Mouse (Mus musculus) hindbrain, embryonic 16.5 days (tissue): ENCODE data around the gene Atg5. TPM values are rescaled to one million over a fixed set of nuclear protein-coding genes. Genes with fewer than 3 reads are reported as not detected.

ENCODE experiments used
- ATAC-seq: fragments of 200-750 bp; cut with Nextera tagmentation; 2 replicates; pipeline ENCODE4 v1.8.0; 2017; ENCODE audit warnings: moderate TSS enrichment, moderate library complexity
- H3K27ac ChIP-seq: fragments of 300-500 bp; sonication (generic); 2 replicates; pipeline ENCODE4 v1.5.1; 2014; ENCODE audit warnings: low read depth, mild to moderate bottlenecking, control low read depth, low read length, moderate library complexity
- H3K27me3 ChIP-seq: fragments of 300-500 bp; sonication (generic); replicated peaks from 2 replicates; pipeline ENCODE4 v1.6.1; 2014; ENCODE audit warnings: low read length; ENCODE audit not compliant: control insufficient read depth, insufficient read depth
- H3K36me3 ChIP-seq: fragments of 300-500 bp; sonication (generic); 2 replicates; pipeline ENCODE4 v1.6.1; 2014; ENCODE audit warnings: mild to moderate bottlenecking, low read length, moderate library complexity, mixed read lengths; ENCODE audit not compliant: control insufficient read depth, insufficient read depth
- H3K4me1 ChIP-seq: fragments of 300-500 bp; sonication (generic); 2 replicates; pipeline ENCODE4 v1.6.1; 2014; ENCODE audit warnings: low read depth, low read length; ENCODE audit not compliant: control insufficient read depth, insufficient read depth
- H3K4me2 ChIP-seq: fragments of 300-500 bp; sonication (generic); 2 replicates; pipeline ENCODE4 v1.6.1; 2014; ENCODE audit warnings: mild to moderate bottlenecking, low read length, control low read depth, moderate library complexity
- H3K4me3 ChIP-seq: fragments of 300-500 bp; sonication (generic); 2 replicates; pipeline ENCODE4 v1.5.1; 2014; ENCODE audit warnings: mild to moderate bottlenecking, low read length, control low read depth, moderate library complexity
- H3K9ac ChIP-seq: fragments of 300-500 bp; sonication (generic); 2 replicates; pipeline ENCODE4 v1.6.1; 2014; ENCODE audit warnings: low read depth, mild to moderate bottlenecking, control low read depth, low read length, moderate library complexity
- H3K9me3 ChIP-seq: fragments of 300-500 bp; sonication (generic); 2 replicates; pipeline ENCODE4 v1.6.1; 2014; ENCODE audit warnings: mild to moderate bottlenecking, low read length, moderate library complexity; ENCODE audit not compliant: control insufficient read depth
- WGBS: fragments of 180-500 bp; shearing (Covaris S2); extraction: QIAGEN DNeasy Blood & Tissue Kit; methylation state at CpG from one replicate; pipeline ENCODE4 v1.1.7; 2014; 5-methylcytosine and 5-hydroxymethylcytosine counted together
- polyA plus RNA-seq: library from polyadenylated mRNA; unstranded; fragments of >200 nt; fragmentation: Nextera tagmentation; extraction: Ambion mirVana; gene quantifications from 2 replicates; pipeline ENCODE4 v1.2.1, GENCODE M21; 2015

Gene Atg5
- polyA plus RNA-seq, 1 experiment from 2014 or later: 47.2 TPM

- Histone ChIP-seq H3K27ac (no peak overlapping the region), H3K27me3 (no peaks in the 10 kb centered on the region), H3K9me3 (no peaks in the 10 kb centered on the region), H3K4me2 (no peak overlapping the region), H3K4me1 (no peaks in the 10 kb centered on the region), H3K36me3 (no peaks in the 10 kb centered on the region), H3K9ac (no peak overlapping the region), H3K4me3 (no peak overlapping the region)
- ATAC-seq: 0 out of 2 replicates have a peak, but pooled peaks have one; percentile 20
- 70% methylated on average over 13 of the region's 13 CpGs for WGBS
These were observed 100.4 kb downstream of the Atg5 start for GRCm38 (mm10) chr10:44368596-44368995.

DNA sequence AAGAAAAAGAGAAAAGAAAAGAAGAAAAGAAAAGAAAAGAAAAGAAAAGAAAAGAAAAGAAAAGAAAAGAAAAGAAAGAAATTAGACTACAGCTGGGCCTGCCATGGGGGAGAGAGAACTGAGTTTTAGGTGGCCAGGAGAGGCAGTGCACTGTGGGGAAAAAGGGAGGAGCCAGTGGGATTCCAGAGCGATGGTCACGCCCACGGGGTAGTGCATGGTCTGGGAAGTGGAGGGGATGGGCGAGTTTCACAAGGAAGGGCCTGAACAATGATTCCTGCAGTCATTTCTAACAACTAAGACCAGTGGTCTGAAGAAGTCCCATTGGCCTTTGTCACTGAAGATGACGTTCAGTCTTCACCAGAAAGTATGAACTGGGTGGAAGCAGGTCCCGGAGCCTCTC lies 102.5 kb downstream of the Atg5 start:
- no peaks in the 10 kb centered on the region for H3K27me3 ChIP-seq
- no peak overlapping the region for H3K9ac ChIP-seq
- no peak for ATAC-seq
- H3K9me3 ChIP-seq: no peaks in the 10 kb centered on the region
- no peak overlapping the region for H3K4me3 ChIP-seq
- no peak overlapping the region for H3K27ac ChIP-seq
- 68% methylated on average over 6 of the region's 6 CpGs for WGBS
- no peaks in the 10 kb centered on the region for H3K4me1 ChIP-seq
- H3K36me3 ChIP-seq: no peaks in the 10 kb centered on the region
- no peak overlapping the region for H3K4me2 ChIP-seq

GRCm38 (mm10) chr10:44372210-44372609 lies 104.1 kb downstream of the Atg5 start:
- Histone ChIP-seq H3K9ac (no peak overlapping the region), H3K27ac (no peak overlapping the region), H3K4me2 (no peak overlapping the region), H3K9me3 (no peaks in the 10 kb centered on the region), H3K4me3 (no peak overlapping the region), H3K4me1 (no peaks in the 10 kb centered on the region), H3K27me3 (no peaks in the 10 kb centered on the region), H3K36me3 (no peaks in the 10 kb centered on the region)
- WGBS: 84% methylated on average over 3 of the region's 3 CpGs
- no peak for ATAC-seq

GRCm38 (mm10) chr10:44374678-44375077 lies 106.5 kb downstream of the Atg5 start:
- no peaks in the 10 kb centered on the region for H3K4me1 ChIP-seq
- ATAC-seq: no peak
- H3K4me2 ChIP-seq: no peak overlapping the region
- H3K27ac ChIP-seq: no peak overlapping the region
- H3K9ac ChIP-seq: no peak overlapping the region
- no peaks in the 10 kb centered on the region for H3K27me3 ChIP-seq
- no peaks in the 10 kb centered on the region for H3K9me3 ChIP-seq
- no peaks in the 10 kb centered on the region for H3K36me3 ChIP-seq
- H3K4me3 ChIP-seq: no peak overlapping the region
- 83% methylated on average over 2 of the region's 2 CpGs for WGBS

DNA sequence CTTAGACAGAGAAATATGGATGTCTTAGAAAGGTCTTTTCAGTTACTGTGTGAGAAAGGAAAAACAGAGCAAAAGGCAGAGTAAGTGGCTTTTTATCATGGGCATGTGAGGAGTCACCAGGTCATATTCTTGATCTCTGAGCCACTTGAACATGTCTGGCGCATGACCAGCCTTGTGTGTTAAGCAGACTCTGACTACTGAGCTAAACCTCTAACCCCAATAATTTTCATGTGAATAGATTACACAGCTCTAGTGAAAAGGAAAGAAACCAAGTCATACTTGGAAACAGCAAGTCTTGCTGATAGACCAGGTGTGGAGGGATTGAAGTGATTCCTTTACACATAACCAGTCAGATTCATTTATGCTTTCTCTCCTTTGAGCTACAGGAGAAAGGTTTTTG lies 107.3 kb downstream of the Atg5 start:
- no peak for ATAC-seq
- Histone ChIP-seq H3K27ac (no peak overlapping the region), H3K27me3 (no peaks in the 10 kb centered on the region), H3K4me2 (no peak overlapping the region), H3K36me3 (no peaks in the 10 kb centered on the region), H3K9ac (no peak overlapping the region), H3K4me3 (no peak overlapping the region), H3K9me3 (no peaks in the 10 kb centered on the region), H3K4me1 (peaks cover 4% of the 10 kb centered on the region)
- WGBS: 96% methylated on average over 1 of the region's 1 CpGs

GRCm38 (mm10) chr10:44377821-44378220 lies 109.7 kb downstream of the Atg5 start:
- ATAC-seq: no peak
- Histone ChIP-seq H3K27me3 (no peaks in the 10 kb centered on the region), H3K9me3 (no peaks in the 10 kb centered on the region), H3K9ac (no peak overlapping the region), H3K27ac (no peak overlapping the region), H3K4me1 (peaks cover 16% of the 10 kb centered on the region), H3K36me3 (no peaks in the 10 kb centered on the region), H3K4me2 (no peak overlapping the region), H3K4me3 (no peak overlapping the region)
- 70% methylated on average over 5 of the region's 5 CpGs for WGBS

DNA sequence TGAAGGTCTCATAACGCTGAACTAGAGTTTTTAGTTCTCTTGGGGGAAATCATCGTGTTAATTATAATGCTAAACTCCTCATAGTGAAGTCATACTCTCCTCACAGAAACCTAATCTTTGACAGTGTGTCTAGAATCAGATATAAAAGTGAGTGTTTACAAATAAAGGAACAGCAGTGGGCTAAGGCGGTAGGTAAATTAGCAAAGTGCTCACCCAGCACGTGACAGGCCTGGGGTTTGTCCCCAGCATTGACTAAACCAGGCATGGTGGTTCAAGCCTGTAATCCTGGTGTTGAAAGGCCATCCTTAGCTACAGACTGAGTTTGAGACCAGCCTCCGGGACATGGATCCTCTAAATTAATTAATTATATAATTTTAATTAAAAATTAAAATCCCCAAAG lies 110.2 kb downstream of the Atg5 start:
- ATAC-seq: no peak
- no peak overlapping the region for H3K27ac ChIP-seq
- H3K4me1 ChIP-seq: peaks cover 16% of the 10 kb centered on the region
- H3K4me3 ChIP-seq: no peak overlapping the region
- H3K9ac ChIP-seq: no peak overlapping the region
- no peaks in the 10 kb centered on the region for H3K27me3 ChIP-seq
- H3K9me3 ChIP-seq: no peaks in the 10 kb centered on the region
- H3K4me2 ChIP-seq: no peak overlapping the region
- no peaks in the 10 kb centered on the region for H3K36me3 ChIP-seq
- 84% methylated on average over 5 of the region's 5 CpGs for WGBS

DNA sequence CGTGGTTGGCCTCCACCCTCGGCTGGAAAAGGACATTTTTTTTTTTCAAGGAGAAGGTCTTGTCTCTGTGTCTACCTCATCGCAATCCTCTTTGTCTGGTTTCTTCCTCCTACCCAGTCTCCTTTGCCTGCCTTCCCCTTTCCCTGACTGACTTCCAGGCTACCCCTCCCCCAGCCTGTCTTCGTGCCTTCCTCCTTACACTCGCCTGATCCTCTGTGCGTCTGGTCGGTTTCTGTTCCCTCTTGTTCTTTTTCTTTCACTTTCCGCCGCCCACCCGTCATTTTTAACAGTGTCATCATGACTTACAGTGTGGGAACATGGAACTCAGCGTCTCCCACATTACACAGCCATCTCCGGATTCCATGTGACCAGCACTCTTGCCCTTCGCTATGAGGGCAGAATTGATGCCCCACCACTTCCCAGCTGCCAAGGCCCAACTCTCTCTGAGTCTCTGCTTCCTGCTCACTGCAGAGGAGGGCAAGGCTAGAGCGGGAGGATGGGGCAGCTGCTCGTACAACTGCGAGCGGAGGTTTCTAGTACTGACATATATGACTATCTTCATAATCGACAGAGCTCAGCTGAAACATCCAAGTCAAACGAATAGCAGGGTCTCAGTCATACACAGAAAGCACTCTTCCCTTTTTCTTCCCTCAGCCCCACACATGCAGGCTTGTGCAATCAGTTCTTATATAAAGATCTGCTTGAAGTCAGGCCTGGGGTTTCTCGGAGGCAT lies 112.5 kb downstream of the Atg5 start:
- Histone ChIP-seq H3K27me3 (no peaks in the 10 kb centered on the region), H3K4me2 (peak overlapping the region; percentile 21; the same call in 1 of the 2 replicates), H3K9ac (no peak overlapping the region), H3K9me3 (no peaks in the 10 kb centered on the region), H3K4me3 (no peak overlapping the region), H3K27ac (0 out of 2 replicates have a peak overlapping the region, but pooled peaks have one; percentile 3), H3K4me1 (peaks cover 16% of the 10 kb centered on the region), H3K36me3 (no peaks in the 10 kb centered on the region)
- peak; percentile 5; the same call in 1 of the 2 replicates for ATAC-seq
- 50% methylated on average over 20 of the region's 20 CpGs for WGBS

- H3K4me2 ChIP-seq: no peak overlapping the region
- ATAC-seq: peak; percentile 92
These were observed 113.2 kb downstream of the Atg5 start for GRCm38 (mm10) chr10:44381397-44381796.

More at GRCm38 (mm10) chr10:44381397-44381796, 113.2 kb downstream of the Atg5 start:
- Histone ChIP-seq H3K36me3 (no peaks in the 10 kb centered on the region), H3K27ac (0 out of 2 replicates have a peak overlapping the region, but pooled peaks have one; percentile 23), H3K9ac (no peak overlapping the region), H3K9me3 (no peaks in the 10 kb centered on the region), H3K27me3 (no peaks in the 10 kb centered on the region), H3K4me1 (peaks cover 16% of the 10 kb centered on the region), H3K4me3 (no peak overlapping the region)
- WGBS: 29% methylated on average over 3 of the region's 3 CpGs
